Mouse (Mus musculus): ENCODE results near the gene Canx. TPM values are rescaled to one million over a fixed set of nuclear protein-coding genes. Genes with fewer than 3 reads are reported as not detected.
"Not testable (repeated sequence)": the region's sequence is repeated elsewhere in the genome, so short reads cannot be mapped to it uniquely, and the experiment has no call there.

Canx gene
- polyA plus RNA-seq, 1 experiment from 2014 or later: 130 TPM

DNA sequence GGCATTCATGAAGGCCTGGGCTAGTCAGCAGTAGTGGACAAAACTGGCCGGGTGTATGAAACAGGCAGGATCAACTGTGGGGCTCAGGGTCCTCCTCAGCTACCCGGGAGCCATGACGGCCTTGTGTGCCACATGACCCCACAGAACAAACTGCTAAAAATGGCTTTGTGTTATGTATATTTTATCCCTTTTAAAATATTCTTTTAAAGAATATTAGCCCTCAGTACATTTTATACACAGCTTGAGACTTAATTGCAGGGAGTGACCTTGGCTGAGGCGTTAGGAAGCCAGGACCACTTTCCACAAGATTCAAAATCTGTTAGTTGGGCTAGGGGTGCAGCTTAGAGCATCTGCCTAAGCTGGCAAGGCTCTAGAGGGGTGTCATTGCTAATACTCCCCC lies 45.5 kb upstream of the Canx start:
- 64% methylated on average over 4 of the region's 4 CpGs for WGBS (ENCODE audit: insufficient replicate concordance)
- no peaks in the 10 kb centered on the region for H3K27me3 ChIP-seq (ENCODE audit: insufficient read depth, low read length)
- H3K9me3 ChIP-seq (ENCODE audit: low read length): no peaks in the 10 kb centered on the region
- H3K9ac ChIP-seq (replicated peaks): peak overlapping the region; percentile 58; the same call in 1 of the 2 replicates
- H3K4me1 ChIP-seq (ENCODE audit: insufficient read depth): 0 out of 2 replicates have a peak, but pooled peaks cover 6% of the 10 kb centered on the region
- DNase-seq (no peak), ATAC-seq (no peak)
- no peak for TF ChIP-seq EP300 (IDR thresholded peaks at IDR 0.05; ENCODE audit: low read depth)
- TF ChIP-seq CTCF (IDR thresholded peaks at IDR 0.05; ENCODE audit: low read depth): no peak
- peak overlapping the region; percentile 45; the same call in 1 of the 2 replicates for H3K4me3 ChIP-seq (ENCODE audit: low read depth, low read length)
- peak overlapping the region; percentile 70 for H3K4me2 ChIP-seq (ENCODE audit: low read depth, low read length)
- H3K36me3 ChIP-seq (replicated peaks; ENCODE audit: insufficient read depth, low read length): no peaks in the 10 kb centered on the region
- no peak overlapping the region for H3K27ac ChIP-seq (ENCODE audit: low read depth)

DNA sequence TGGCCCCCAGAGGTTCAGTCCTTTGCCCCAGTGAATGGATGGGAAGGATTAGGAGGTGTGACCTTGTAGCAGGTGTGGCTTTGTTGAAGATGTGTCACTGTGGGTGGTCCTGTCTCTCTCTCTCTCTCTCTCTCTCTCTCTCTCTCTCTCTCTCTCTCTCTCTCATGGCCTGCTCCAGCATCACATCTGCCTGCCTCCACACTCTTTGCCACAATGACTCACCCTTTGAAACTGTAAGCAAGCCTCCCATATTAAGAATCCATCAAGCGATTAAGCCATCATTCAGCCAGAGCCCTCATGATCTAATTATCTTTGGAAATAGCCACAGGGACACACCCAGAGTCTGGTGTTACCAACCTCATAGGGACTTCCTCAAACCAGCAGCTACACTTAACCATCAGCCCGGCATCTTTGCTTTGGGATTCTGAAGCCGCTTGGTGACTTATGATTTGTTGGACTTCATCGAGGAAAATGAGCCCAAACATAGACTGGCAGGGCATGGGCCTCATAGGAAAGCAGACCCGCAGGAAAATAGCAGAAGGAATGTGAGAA lies 44.0 kb upstream of the Canx start:
- no peak overlapping the region for H3K4me2 ChIP-seq (ENCODE audit: low read depth, low read length)
- no peak overlapping the region for H3K4me3 ChIP-seq (ENCODE audit: low read depth, low read length)
- no peak for DNase-seq
- H3K36me3 ChIP-seq (replicated peaks; ENCODE audit: insufficient read depth, low read length): no peaks in the 10 kb centered on the region
- ATAC-seq: no peak
- no peak overlapping the region for H3K9ac ChIP-seq (replicated peaks)
- 0 out of 2 replicates have a peak, but pooled peaks cover 6% of the 10 kb centered on the region for H3K4me1 ChIP-seq (ENCODE audit: insufficient read depth)
- WGBS (ENCODE audit: insufficient replicate concordance): 68% methylated on average over 5 of the region's 5 CpGs
- H3K27ac ChIP-seq (ENCODE audit: low read depth): no peak overlapping the region
- H3K27me3 ChIP-seq (ENCODE audit: insufficient read depth, low read length): no peaks in the 10 kb centered on the region
- no peaks in the 10 kb centered on the region for H3K9me3 ChIP-seq (ENCODE audit: low read length)
- TF ChIP-seq EP300 (IDR thresholded peaks at IDR 0.05; ENCODE audit: low read depth) (no peak), CTCF (IDR thresholded peaks at IDR 0.05; ENCODE audit: low read depth) (no peak)

DNA sequence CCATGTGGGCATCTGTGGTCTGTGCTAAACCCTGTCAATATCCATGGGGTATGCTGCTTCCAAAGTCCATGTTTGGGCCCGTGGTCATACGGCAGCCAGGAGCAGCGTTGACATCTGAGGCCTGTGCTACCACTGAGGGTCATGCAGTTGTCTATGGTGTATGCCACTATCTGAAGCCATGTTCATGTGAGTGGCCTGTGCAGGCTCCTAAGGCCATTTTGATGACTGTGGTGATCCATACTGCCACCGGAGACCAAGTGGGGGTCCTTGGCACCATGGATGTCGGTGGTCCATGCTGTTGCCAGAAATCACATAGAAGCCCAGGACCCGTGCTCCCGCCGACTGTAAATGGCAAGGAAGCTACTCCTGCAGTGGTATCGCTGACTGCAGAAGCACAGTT lies 42.1 kb upstream of the Canx start:
- TF ChIP-seq EP300 (IDR thresholded peaks at IDR 0.05; ENCODE audit: low read depth): no peak
- TF ChIP-seq CTCF (IDR thresholded peaks at IDR 0.05; ENCODE audit: low read depth): no peak
- ATAC-seq (peak; percentile 40; the same call in 1 of the 2 replicates), DNase-seq (no peak)
- WGBS (ENCODE audit: insufficient replicate concordance): 75% methylated on average over 9 of the region's 9 CpGs
- no peak overlapping the region for H3K27ac ChIP-seq (ENCODE audit: low read depth)
- no peak overlapping the region for H3K4me2 ChIP-seq (ENCODE audit: low read depth, low read length)
- 0 out of 2 replicates have a peak, but pooled peaks cover 6% of the 10 kb centered on the region for H3K4me1 ChIP-seq (ENCODE audit: insufficient read depth)
- no peaks in the 10 kb centered on the region for H3K9me3 ChIP-seq (ENCODE audit: low read length)
- H3K27me3 ChIP-seq (ENCODE audit: insufficient read depth, low read length): no peaks in the 10 kb centered on the region
- H3K4me3 ChIP-seq (ENCODE audit: low read depth, low read length): no peak overlapping the region
- H3K9ac ChIP-seq (replicated peaks): no peak overlapping the region
- H3K36me3 ChIP-seq (replicated peaks; ENCODE audit: insufficient read depth, low read length): no peaks in the 10 kb centered on the region

DNA sequence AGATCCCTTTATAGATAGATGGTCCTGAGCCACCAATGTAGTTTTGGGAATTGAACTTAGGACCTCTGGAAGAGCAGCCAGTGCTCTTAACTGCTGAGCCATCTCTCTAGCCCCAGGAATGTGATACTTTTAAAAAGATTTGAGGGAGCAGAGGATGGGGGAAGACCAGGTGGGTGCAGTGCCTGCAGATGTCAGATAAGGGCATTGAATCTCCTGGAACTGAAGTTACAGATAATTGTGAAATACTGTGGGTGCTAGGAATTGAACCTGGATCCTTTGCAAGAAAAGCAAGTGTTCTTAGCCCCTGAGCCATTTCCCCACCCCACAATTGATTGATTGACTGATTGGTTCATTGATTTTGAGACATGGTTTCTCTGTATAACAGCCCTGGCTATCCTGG lies 39.8 kb upstream of the Canx start:
- H3K4me1 ChIP-seq (ENCODE audit: insufficient read depth): no peaks in the 10 kb centered on the region
- TF ChIP-seq CTCF (IDR thresholded peaks at IDR 0.05; ENCODE audit: low read depth): no peak
- no peak for TF ChIP-seq EP300 (IDR thresholded peaks at IDR 0.05; ENCODE audit: low read depth)

DNA sequence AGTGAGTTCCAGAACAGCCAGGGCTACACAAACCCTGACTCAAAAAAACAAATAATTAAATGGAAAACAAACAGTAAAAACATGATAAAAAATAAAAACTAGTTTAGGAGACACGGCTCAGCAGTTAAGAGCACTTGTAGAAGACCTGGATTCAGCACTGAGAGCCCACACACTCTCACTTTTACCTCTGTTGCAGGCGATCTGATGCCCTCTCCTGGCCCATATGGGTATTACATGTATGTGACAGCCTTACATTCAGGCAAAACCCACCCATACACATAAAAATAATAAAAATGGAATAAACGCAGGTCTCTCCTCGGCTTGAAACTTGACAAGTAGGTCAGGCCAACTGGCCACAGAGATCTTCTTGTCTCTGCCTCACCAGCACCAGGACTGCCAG lies 39.1 kb upstream of the Canx start:
- TF ChIP-seq CTCF (IDR thresholded peaks at IDR 0.05; ENCODE audit: low read depth) (peak; percentile 96), EP300 (IDR thresholded peaks at IDR 0.05; ENCODE audit: low read depth) (no peak)
- ATAC-seq (peak; percentile 62), DNase-seq (peak; percentile 80)
- 6% methylated on average over 4 of the region's 4 CpGs for WGBS (ENCODE audit: insufficient replicate concordance)
- H3K36me3 ChIP-seq (replicated peaks; ENCODE audit: insufficient read depth, low read length): no peaks in the 10 kb centered on the region
- H3K27ac ChIP-seq (ENCODE audit: low read depth): no peak overlapping the region
- 0 out of 2 replicates have a peak, but pooled peaks cover 1% of the 10 kb centered on the region for H3K4me1 ChIP-seq (ENCODE audit: insufficient read depth)
- H3K4me2 ChIP-seq (ENCODE audit: low read depth, low read length): no peak overlapping the region
- H3K27me3 ChIP-seq (ENCODE audit: insufficient read depth, low read length): no peaks in the 10 kb centered on the region
- no peak overlapping the region for H3K9ac ChIP-seq (replicated peaks)
- H3K4me3 ChIP-seq (ENCODE audit: low read depth, low read length): no peak overlapping the region
- no peaks in the 10 kb centered on the region for H3K9me3 ChIP-seq (ENCODE audit: low read length)

More for the DNA sequence above, 39.8 kb upstream of the Canx start:
- H3K9ac ChIP-seq (replicated peaks): no peak overlapping the region
- H3K36me3 ChIP-seq (replicated peaks; ENCODE audit: insufficient read depth, low read length): no peaks in the 10 kb centered on the region
- DNase-seq (no peak), ATAC-seq (no peak)
- H3K4me3 ChIP-seq (ENCODE audit: low read depth, low read length): no peak overlapping the region
- H3K27ac ChIP-seq (ENCODE audit: low read depth): no peak overlapping the region
- H3K9me3 ChIP-seq (ENCODE audit: low read length): no peaks in the 10 kb centered on the region
- no peaks in the 10 kb centered on the region for H3K27me3 ChIP-seq (ENCODE audit: insufficient read depth, low read length)
- no peak overlapping the region for H3K4me2 ChIP-seq (ENCODE audit: low read depth, low read length)

DNA sequence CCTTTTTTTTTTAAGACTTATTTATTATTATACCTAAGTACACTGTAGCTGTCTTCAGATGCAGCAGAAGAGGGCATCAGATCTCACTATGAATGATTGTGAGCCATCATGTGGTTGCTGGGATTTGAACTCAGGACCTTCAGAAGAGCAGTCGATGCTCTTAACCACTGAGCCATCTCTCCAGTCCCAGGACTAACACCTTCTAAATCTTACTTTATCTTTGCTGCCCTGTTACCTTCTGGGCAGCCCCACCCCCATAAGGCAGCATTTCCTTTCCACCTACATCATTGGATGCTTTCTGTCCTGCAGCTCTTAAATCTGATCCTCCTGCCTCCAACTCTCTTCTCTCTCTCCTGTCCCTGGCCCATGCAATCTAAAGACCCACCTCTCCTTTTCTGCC lies 35.8 kb upstream of the Canx start:
- not testable (repeated sequence) for DNase-seq; H3K27me3 ChIP-seq (ENCODE audit: insufficient read depth, low read length); H3K9me3 ChIP-seq (ENCODE audit: low read length); H3K4me3 ChIP-seq (ENCODE audit: low read depth, low read length); ATAC-seq; H3K9ac ChIP-seq (replicated peaks); H3K36me3 ChIP-seq (replicated peaks; ENCODE audit: insufficient read depth, low read length); H3K27ac ChIP-seq (ENCODE audit: low read depth); H3K4me1 ChIP-seq (ENCODE audit: insufficient read depth); H3K4me2 ChIP-seq (ENCODE audit: low read depth, low read length)
- WGBS (ENCODE audit: insufficient replicate concordance): 68% methylated on average over 1 of the region's 1 CpGs

Data from liver, postnatal 0 days (tissue).